Mouse (Mus musculus) liver, embryonic 14.5 days (tissue): Measurements from ENCODE around the gene Itsn2. TPM values are rescaled to one million over a fixed set of nuclear protein-coding genes. Genes with fewer than 3 reads are reported as not detected.
A peak's percentile ranks its signal among the peaks of the same experiment; 100 is the strongest.

Source experiments
- ATAC-seq: fragments of 200-750 bp; cut with Nextera tagmentation; 2 replicates; pipeline ENCODE4 v1.8.0; 2017; ENCODE audit warnings: moderate number of reproducible peaks, mild to moderate bottlenecking, moderate library complexity; ENCODE audit not compliant: insufficient read depth
- DNase-seq, 3 experiments: peaks; one replicate each; pipeline ENCODE4 v3.0.0-alpha.2; 2012 to 2013; ENCODE audit warnings: low read depth in 3 of 3, low spot score in 3 of 3
- H3K27ac ChIP-seq: fragments of 300-500 bp; sonication (generic); 2 replicates; pipeline ENCODE4 v1.5.1; 2014; ENCODE audit warnings: moderate library complexity, mild to moderate bottlenecking, control low read depth, inconsistent platforms
- H3K27me3 ChIP-seq: fragments of 300-500 bp; sonication (generic); 2 replicates; pipeline ENCODE4 v1.6.1; 2014; ENCODE audit warnings: mild to moderate bottlenecking, low read length, moderate library complexity; ENCODE audit not compliant: control insufficient read depth, insufficient read depth
- H3K36me3 ChIP-seq: fragments of 300-500 bp; sonication (generic); replicated peaks from 2 replicates; pipeline ENCODE4 v1.6.1; 2014; ENCODE audit warnings: low read depth; ENCODE audit not compliant: control insufficient read depth, insufficient read depth
- H3K4me1 ChIP-seq, 2 experiments: fragments of 200-500 bp in 1 of 2; fragments of 300-500 bp in 1 of 2; sonication (generic) in 1 of 2; replicated peaks; 2 replicates each; pipeline ENCODE4 v1.6.1; 2012 to 2014; ENCODE audit warnings: antibody characterized with exemption in 1 of 2, inconsistent platforms in 1 of 2, low read length in 1 of 2; ENCODE audit not compliant: control insufficient read depth in 2 of 2, insufficient read depth in 2 of 2
- H3K4me2 ChIP-seq: fragments of 300-500 bp; sonication (generic); 2 replicates; pipeline ENCODE4 v1.6.1; 2014; ENCODE audit warnings: low read depth, mild to moderate bottlenecking, control low read depth, moderate library complexity
- H3K4me3 ChIP-seq, 2 experiments: fragments of 200-500 bp in 1 of 2; fragments of 300-500 bp in 1 of 2; sonication (generic) in 1 of 2; 2 replicates each; pipeline ENCODE4 v1.5.1; 2012 to 2014; ENCODE audit warnings: low read depth in 2 of 2, low read length in 2 of 2, mild to moderate bottlenecking in 2 of 2, control low read depth in 1 of 2, inconsistent platforms in 1 of 2, moderate library complexity in 1 of 2; ENCODE audit not compliant: insufficient read depth in 1 of 2
- H3K9ac ChIP-seq: fragments of 300-500 bp; sonication (generic); replicated peaks from 2 replicates; pipeline ENCODE4 v1.6.1; 2014; ENCODE audit warnings: mild to moderate bottlenecking, control low read depth, moderate library complexity
- H3K9me3 ChIP-seq: fragments of 300-500 bp; sonication (generic); 2 replicates; pipeline ENCODE4 v1.6.1; 2016; ENCODE audit warnings: low read length, mixed read lengths; ENCODE audit not compliant: control insufficient read depth
- CTCF ChIP-seq: IDR thresholded peaks from 2 replicates; pipeline ENCODE4 v1.5.1; 2016; ENCODE audit warnings: antibody characterized with exemption, low read depth, control low read depth
- EP300 ChIP-seq: IDR thresholded peaks from 2 replicates; pipeline ENCODE4 v1.6.1; 2016; ENCODE audit warnings: antibody characterized with exemption, low read depth
- WGBS: fragments of 180-500 bp; shearing (Covaris S2); extraction: QIAGEN DNeasy Blood & Tissue Kit; methylation state at CpG from one replicate; pipeline ENCODE4 v1.1.7; 2014; ENCODE audit not compliant: insufficient replicate concordance; 5-methylcytosine and 5-hydroxymethylcytosine counted together
- polyA plus RNA-seq, 2 experiments: library from polyadenylated mRNA; depleted of rRNA in 1 of 2; stranded (reverse) in 1 of 2; unstranded in 1 of 2; fragments of >200 nt; fragmentation: Nextera tagmentation in 1 of 2; extraction: Ambion mirVana in 1 of 2; gene quantifications; 2 replicates each; pipeline versions ENCODE4 v1.2.1 to v1.2.3; 2012 to 2014

Gene Itsn2
- polyA plus RNA-seq, 2 experiments = 13.2 to 22.5 TPM

- TF ChIP-seq EP300 = no peak
- TF ChIP-seq CTCF = no peak
- no peak overlapping the region for H3K9ac ChIP-seq
- WGBS = 19% methylated on average over 6 of the region's 6 CpGs
- H3K27me3 ChIP-seq = no peaks in the 10 kb centered on the region
- peaks cover 10 to 19% of the 10 kb centered on the region in 2 experiments for H3K4me1 ChIP-seq
- no peak for ATAC-seq
- peak overlapping the region; percentile 34 for H3K4me2 ChIP-seq
- H3K9me3 ChIP-seq = no peaks in the 10 kb centered on the region
- H3K4me3 ChIP-seq = no peak overlapping the region
- H3K36me3 ChIP-seq = no peaks in the 10 kb centered on the region
- DNase-seq = no peak
- no peak overlapping the region for H3K27ac ChIP-seq
Measured at GRCm38 (mm10) chr12:4595055-4595454, 2.6 kb downstream of the Itsn2 start.

GRCm38 (mm10) chr12:4598666-4599428 lies 6.4 kb downstream of the Itsn2 start:
- DNase-seq = no peak

GRCm38 (mm10) chr12:4599713-4600112 lies 7.3 kb downstream of the Itsn2 start:
- H3K4me3 ChIP-seq = no peak overlapping the region
- TF ChIP-seq EP300 (no peak), CTCF (no peak)
- no peaks in the 10 kb centered on the region for H3K27me3 ChIP-seq
- no peaks in the 10 kb centered on the region for H3K9me3 ChIP-seq
- ATAC-seq (no peak), DNase-seq (no peak)
- no peak overlapping the region for H3K9ac ChIP-seq
- H3K4me2 ChIP-seq = no peak overlapping the region
- no peak overlapping the region for H3K27ac ChIP-seq
- WGBS = 51% methylated on average over 4 of the region's 4 CpGs
- H3K4me1 ChIP-seq = peaks cover 0 to 7% of the 10 kb centered on the region in 2 experiments; a peak in 2 of 4 replicates
- H3K36me3 ChIP-seq = no peaks in the 10 kb centered on the region

More at GRCm38 (mm10) chr12:4598666-4599428, 6.4 kb downstream of the Itsn2 start:
- no peaks in the 10 kb centered on the region for H3K9me3 ChIP-seq
- H3K4me2 ChIP-seq = no peak overlapping the region
- ATAC-seq = no peak
- WGBS = 63% methylated on average over 8 of the region's 8 CpGs
- no peak overlapping the region for H3K27ac ChIP-seq
- H3K4me3 ChIP-seq = no peak overlapping the region
- H3K9ac ChIP-seq = no peak overlapping the region
- H3K4me1 ChIP-seq = peaks cover 5 to 12% of the 10 kb centered on the region in 2 experiments
- no peaks in the 10 kb centered on the region for H3K27me3 ChIP-seq
- no peaks in the 10 kb centered on the region for H3K36me3 ChIP-seq
- no peak for TF ChIP-seq CTCF
- TF ChIP-seq EP300 = no peak

GRCm38 (mm10) chr12:4606625-4607024 lies 14.2 kb downstream of the Itsn2 start:
- Histone ChIP-seq H3K36me3 (no peaks in the 10 kb centered on the region), H3K27ac (no peak overlapping the region), H3K4me1 (no peaks in the 10 kb centered on the region), H3K4me2 (no peak overlapping the region), H3K9ac (no peak overlapping the region), H3K27me3 (no peaks in the 10 kb centered on the region), H3K4me3 (no peak overlapping the region), H3K9me3 (no peaks in the 10 kb centered on the region)
- TF ChIP-seq EP300 = no peak
- 41% methylated on average over 3 of the region's 3 CpGs for WGBS
- ATAC-seq (no peak), DNase-seq (no peak)

GRCm38 (mm10) chr12:4614722-4615121 lies 22.3 kb downstream of the Itsn2 start:
- no peak for TF ChIP-seq EP300
- no peak for TF ChIP-seq CTCF
- no peaks in the 10 kb centered on the region for H3K27me3 ChIP-seq

More at GRCm38 (mm10) chr12:4614722-4615121, 22.3 kb downstream of the Itsn2 start:
- Histone ChIP-seq H3K36me3 (no peaks in the 10 kb centered on the region), H3K9me3 (no peaks in the 10 kb centered on the region), H3K27ac (no peak overlapping the region), H3K4me3 (no peak overlapping the region), H3K4me1 (no peaks in the 10 kb centered on the region), H3K9ac (no peak overlapping the region), H3K4me2 (no peak overlapping the region)
- no peak for DNase-seq
- WGBS = 31% methylated on average over 2 of the region's 2 CpGs
- ATAC-seq = no peak
